Mouse (Mus musculus): ENCODE data around the gene Gm20388.

- TF ChIP-seq CTCF (IDR thresholded peaks at IDR 0.05; ENCODE audit: low read depth, low read length) (peak; percentile 27), POLR2A (IDR thresholded peaks at IDR 0.05; ENCODE audit: insufficient read depth, low read length) (no peak)
Observed at GRCm38 (mm10) chr8:121935341-121936294, 2025.0 kb downstream of the Gm20388 start.

Measured in ES-Bruce4 (cell line).